Mouse (Mus musculus): ENCODE measurements around the gene Ppp1r36. TPM values are rescaled to one million over a fixed set of nuclear protein-coding genes. Genes with fewer than 3 reads are reported as not detected.

The Ppp1r36 gene
- polyA plus RNA-seq, 1 experiment from 2014 or later = 0.92 TPM

- WGBS = 95% methylated on average over 3 of the region's 3 CpGs
- H3K27ac ChIP-seq (replicated peaks) = no peak overlapping the region
- no peak overlapping the region for H3K4me3 ChIP-seq (replicated peaks)
- no peak overlapping the region for H3K4me2 ChIP-seq
- H3K27me3 ChIP-seq (replicated peaks) = no peaks in the 10 kb centered on the region
- H3K9me3 ChIP-seq (replicated peaks) = no peaks in the 10 kb centered on the region
- ATAC-seq (ENCODE audit: low FRiP score) = no peak
- H3K36me3 ChIP-seq = no peaks in the 10 kb centered on the region
- peaks cover 18% of the 10 kb centered on the region for H3K4me1 ChIP-seq
- no peak overlapping the region for H3K9ac ChIP-seq (replicated peaks)
Observed at GRCm38 (mm10) chr12:76375506-76375905, 41.8 kb upstream of the Ppp1r36 start.

- WGBS = 28% methylated on average over 7 of the region's 7 CpGs
- Histone ChIP-seq H3K4me1 (peaks cover 12% of the 10 kb centered on the region), H3K4me3 (replicated peaks) (no peak overlapping the region), H3K36me3 (no peaks in the 10 kb centered on the region), H3K9ac (replicated peaks) (no peak overlapping the region), H3K27ac (replicated peaks) (no peak overlapping the region), H3K27me3 (replicated peaks) (no peaks in the 10 kb centered on the region), H3K9me3 (replicated peaks) (no peaks in the 10 kb centered on the region), H3K4me2 (no peak overlapping the region)
- ATAC-seq (ENCODE audit: low FRiP score) = no peak
Observed at GRCm38 (mm10) chr12:76376649-76377048, 40.7 kb upstream of the Ppp1r36 start.

- Histone ChIP-seq H3K9ac (replicated peaks) (no peak overlapping the region), H3K36me3 (no peaks in the 10 kb centered on the region), H3K4me2 (no peak overlapping the region), H3K27ac (replicated peaks) (no peak overlapping the region), H3K4me1 (peaks cover 8% of the 10 kb centered on the region), H3K4me3 (replicated peaks) (no peak overlapping the region), H3K9me3 (replicated peaks) (no peaks in the 10 kb centered on the region), H3K27me3 (replicated peaks) (no peaks in the 10 kb centered on the region)
- no peak for ATAC-seq (ENCODE audit: low FRiP score)
- WGBS = 88% methylated on average over 6 of the region's 6 CpGs
Observed at GRCm38 (mm10) chr12:76377059-76377458, 40.3 kb upstream of the Ppp1r36 start.

- Histone ChIP-seq H3K27me3 (replicated peaks) (no peaks in the 10 kb centered on the region), H3K9ac (replicated peaks) (no peak overlapping the region), H3K27ac (replicated peaks) (no peak overlapping the region), H3K4me1 (0 out of 2 replicates have a peak, but pooled peaks cover 2% of the 10 kb centered on the region), H3K9me3 (replicated peaks) (no peaks in the 10 kb centered on the region), H3K4me3 (replicated peaks) (no peak overlapping the region), H3K36me3 (no peaks in the 10 kb centered on the region), H3K4me2 (no peak overlapping the region)
- no peak for ATAC-seq (ENCODE audit: low FRiP score)
- 88% methylated on average over 3 of the region's 3 CpGs for WGBS
Observed at GRCm38 (mm10) chr12:76377726-76378125, 39.6 kb upstream of the Ppp1r36 start.

- 92% methylated on average over 5 of the region's 5 CpGs for WGBS
- no peak overlapping the region for H3K4me2 ChIP-seq
- no peak for ATAC-seq (ENCODE audit: low FRiP score)
Observed at GRCm38 (mm10) chr12:76378556-76378955, 38.8 kb upstream of the Ppp1r36 start.

GRCm38 (mm10) chr12:76380151-76380550 is 37.2 kb upstream of the Ppp1r36 start:
- 89% methylated on average over 7 of the region's 7 CpGs for WGBS
- H3K27me3 ChIP-seq (replicated peaks) = no peaks in the 10 kb centered on the region
- no peak overlapping the region for H3K9ac ChIP-seq (replicated peaks)
- H3K9me3 ChIP-seq (replicated peaks) = no peaks in the 10 kb centered on the region
- no peak for ATAC-seq (ENCODE audit: low FRiP score)
- peaks cover under 1% of the 10 kb centered on the region; the same call in 1 of the 2 replicates for H3K36me3 ChIP-seq
- H3K4me1 ChIP-seq = no peaks in the 10 kb centered on the region
- no peak overlapping the region for H3K4me3 ChIP-seq (replicated peaks)
- H3K27ac ChIP-seq (replicated peaks) = no peak overlapping the region
- H3K4me2 ChIP-seq = no peak overlapping the region

More at GRCm38 (mm10) chr12:76378556-76378955, 38.8 kb upstream of the Ppp1r36 start:
- H3K27me3 ChIP-seq (replicated peaks) = no peaks in the 10 kb centered on the region
- no peaks in the 10 kb centered on the region for H3K36me3 ChIP-seq
- no peak overlapping the region for H3K27ac ChIP-seq (replicated peaks)
- H3K4me3 ChIP-seq (replicated peaks) = no peak overlapping the region
- no peaks in the 10 kb centered on the region for H3K4me1 ChIP-seq
- no peak overlapping the region for H3K9ac ChIP-seq (replicated peaks)
- no peaks in the 10 kb centered on the region for H3K9me3 ChIP-seq (replicated peaks)

- no peaks in the 10 kb centered on the region for H3K27me3 ChIP-seq (replicated peaks)
- peaks cover 16% of the 10 kb centered on the region for H3K36me3 ChIP-seq
- H3K27ac ChIP-seq (replicated peaks) = no peak overlapping the region
- no peak overlapping the region for H3K4me3 ChIP-seq (replicated peaks)
- H3K4me1 ChIP-seq = no peaks in the 10 kb centered on the region
- no peak overlapping the region for H3K4me2 ChIP-seq
- WGBS = 96% methylated on average over 8 of the region's 8 CpGs
- no peak for ATAC-seq (ENCODE audit: low FRiP score)
- no peaks in the 10 kb centered on the region for H3K9me3 ChIP-seq (replicated peaks)
- H3K9ac ChIP-seq (replicated peaks) = no peak overlapping the region
Observed at GRCm38 (mm10) chr12:76385342-76385741, 32.0 kb upstream of the Ppp1r36 start.

GRCm38 (mm10) chr12:76388794-76389193 is 28.5 kb upstream of the Ppp1r36 start:
- ATAC-seq (ENCODE audit: low FRiP score) = no peak
- Histone ChIP-seq H3K27ac (replicated peaks) (no peak overlapping the region), H3K36me3 (peaks cover 16% of the 10 kb centered on the region), H3K9me3 (replicated peaks) (no peaks in the 10 kb centered on the region), H3K4me2 (no peak overlapping the region), H3K4me1 (no peaks in the 10 kb centered on the region), H3K27me3 (replicated peaks) (no peaks in the 10 kb centered on the region), H3K4me3 (replicated peaks) (no peak overlapping the region), H3K9ac (replicated peaks) (no peak overlapping the region)
- 59% methylated on average over 11 of the region's 11 CpGs for WGBS

GRCm38 (mm10) chr12:76391595-76392271 is 25.6 kb upstream of the Ppp1r36 start:
- Histone ChIP-seq H3K4me3 (replicated peaks) (no peak overlapping the region), H3K9me3 (replicated peaks) (no peaks in the 10 kb centered on the region), H3K27ac (replicated peaks) (no peak overlapping the region), H3K9ac (replicated peaks) (no peak overlapping the region), H3K27me3 (replicated peaks) (no peaks in the 10 kb centered on the region), H3K4me1 (no peaks in the 10 kb centered on the region), H3K4me2 (no peak overlapping the region), H3K36me3 (peaks cover 5% of the 10 kb centered on the region; the same call in 1 of the 2 replicates)
- ATAC-seq (ENCODE audit: low FRiP score) = no peak
- 84% methylated on average over 3 of the region's 3 CpGs for WGBS

- Histone ChIP-seq H3K4me2 (no peak overlapping the region), H3K9ac (replicated peaks) (no peak overlapping the region), H3K4me1 (no peaks in the 10 kb centered on the region), H3K27ac (replicated peaks) (no peak overlapping the region), H3K9me3 (replicated peaks) (no peaks in the 10 kb centered on the region), H3K36me3 (no peaks in the 10 kb centered on the region), H3K4me3 (replicated peaks) (no peak overlapping the region), H3K27me3 (replicated peaks) (no peaks in the 10 kb centered on the region)
- no peak for ATAC-seq (ENCODE audit: low FRiP score)
- WGBS = 90% methylated on average over 5 of the region's 5 CpGs
Observed at GRCm38 (mm10) chr12:76392979-76393378, 24.4 kb upstream of the Ppp1r36 start.

- ATAC-seq (ENCODE audit: low FRiP score) = no peak
- no peaks in the 10 kb centered on the region for H3K9me3 ChIP-seq (replicated peaks)
- no peaks in the 10 kb centered on the region for H3K36me3 ChIP-seq
- no peak overlapping the region for H3K4me3 ChIP-seq (replicated peaks)
- H3K9ac ChIP-seq (replicated peaks) = no peak overlapping the region
- H3K4me2 ChIP-seq = no peak overlapping the region
- 0 out of 2 replicates have a peak, but pooled peaks cover 6% of the 10 kb centered on the region for H3K27me3 ChIP-seq (replicated peaks)
- H3K27ac ChIP-seq (replicated peaks) = no peak overlapping the region
- no peaks in the 10 kb centered on the region for H3K4me1 ChIP-seq
- WGBS = 90% methylated on average over 5 of the region's 5 CpGs
Observed at GRCm38 (mm10) chr12:76397281-76397680, 20.1 kb upstream of the Ppp1r36 start.

- Histone ChIP-seq H3K4me2 (no peak overlapping the region), H3K4me1 (peaks cover 29% of the 10 kb centered on the region), H3K27me3 (replicated peaks) (peaks cover 34% of the 10 kb centered on the region), H3K4me3 (replicated peaks) (no peak overlapping the region), H3K9ac (replicated peaks) (no peak overlapping the region), H3K36me3 (no peaks in the 10 kb centered on the region), H3K27ac (replicated peaks) (no peak overlapping the region), H3K9me3 (replicated peaks) (no peaks in the 10 kb centered on the region)
- no peak for ATAC-seq (ENCODE audit: low FRiP score)
- WGBS = 65% methylated on average over 3 of the region's 3 CpGs
Observed at GRCm38 (mm10) chr12:76401674-76402073, 15.7 kb upstream of the Ppp1r36 start.

Measured in neural tube, embryonic 15.5 days (tissue).